Mouse (Mus musculus) CD4-positive helper T cell, adult 2 months (primary cell): ENCODE data around the gene Stard7.
A peak's percentile ranks its signal among the peaks of the same experiment; 100 is the strongest.

Experiments used
- DNase-seq: peaks from one replicate; pipeline ENCODE4 v3.0.0-alpha.2; 2012; ENCODE audit warnings: low read depth, missing footprints, low spot score

Gene Stard7

GRCm38 (mm10) chr2:127319071-127319470, 49.1 kb downstream of the Stard7 start:
- DNase-seq: peak; percentile 82

- peak; percentile 21 for DNase-seq
These were observed 52.8 kb downstream of the Stard7 start for GRCm38 (mm10) chr2:127322671-127323285.

GRCm38 (mm10) chr2:127323667-127324066, 53.6 kb downstream of the Stard7 start:
- peak; percentile 51 for DNase-seq

GRCm38 (mm10) chr2:127324456-127324855, 54.4 kb downstream of the Stard7 start:
- DNase-seq: peak; percentile 72

GRCm38 (mm10) chr2:127328090-127328851, 58.3 kb downstream of the Stard7 start:
- peak; percentile 48 for DNase-seq

GRCm38 (mm10) chr2:127332807-127333570, 63.0 kb downstream of the Stard7 start:
- DNase-seq: peak; percentile 82

- peak; percentile 86 for DNase-seq
These were observed 64.1 kb downstream of the Stard7 start for GRCm38 (mm10) chr2:127333945-127334603.

DNA sequence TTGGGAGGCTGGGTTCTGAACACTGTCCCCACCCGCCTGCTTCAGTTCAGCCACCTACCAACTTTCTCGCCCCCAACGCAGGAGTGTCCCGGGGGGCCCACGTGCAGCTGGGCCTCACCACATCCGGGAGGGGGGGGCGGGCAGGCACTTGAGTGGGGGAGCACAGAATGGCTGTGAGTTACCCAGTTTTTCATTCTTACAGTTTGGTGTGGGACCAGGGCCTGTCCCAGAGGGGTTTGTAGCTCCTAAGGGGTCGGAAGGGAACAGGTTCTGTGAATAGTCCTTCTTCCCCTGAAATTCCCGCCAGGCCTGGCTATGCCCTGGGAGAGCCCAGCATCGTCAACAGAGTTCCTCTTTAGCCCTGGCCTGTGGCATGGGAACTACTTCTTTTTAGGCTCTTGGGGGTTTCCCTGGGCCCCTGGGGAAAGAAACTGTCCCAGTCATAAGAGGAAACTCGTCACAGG, 65.1 kb downstream of the Stard7 start:
- peak; percentile 87 for DNase-seq

GRCm38 (mm10) chr2:127335767-127336496, 65.9 kb downstream of the Stard7 start, which contains the start of gene Dusp2:
Dusp2 (plus strand) TSS chr2:127336159.
- DNase-seq: peak; percentile 96

DNA sequence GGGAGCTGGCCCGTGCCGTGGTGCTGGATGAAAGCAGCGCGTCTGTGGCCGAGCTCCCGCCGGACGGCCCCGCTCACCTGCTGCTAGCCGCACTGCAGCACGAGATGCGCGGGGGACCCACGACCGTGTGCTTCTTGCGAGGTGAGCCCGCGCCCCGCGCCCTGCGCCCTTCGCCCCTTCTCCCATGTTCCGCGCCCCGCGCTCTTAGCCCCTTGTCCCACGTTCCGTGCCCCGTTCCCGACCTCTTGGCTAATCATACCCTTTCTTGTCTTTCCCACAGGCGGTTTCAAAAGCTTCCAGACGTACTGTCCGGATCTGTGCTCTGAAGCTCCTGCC, 66.4 kb downstream of the Stard7 start:
- DNase-seq: no peak

DNA sequence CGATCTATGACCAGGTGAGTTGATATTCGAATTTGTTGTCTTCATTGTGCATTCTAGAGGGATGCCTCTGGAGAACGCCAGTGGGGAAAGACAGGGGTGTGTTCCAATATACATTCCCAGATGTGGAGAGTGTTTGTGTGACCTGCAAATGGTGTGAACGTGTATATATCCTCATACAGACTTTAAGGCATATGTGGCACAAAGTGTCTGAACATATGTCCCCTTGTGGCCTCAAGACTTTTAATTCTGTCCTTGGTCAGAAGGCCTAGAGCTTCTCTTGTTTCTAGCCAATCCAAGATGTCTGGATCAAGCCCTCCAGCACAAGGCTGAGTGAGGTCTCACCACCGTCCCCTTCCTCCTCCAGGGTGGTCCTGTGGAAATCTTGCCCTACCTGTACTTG, 66.9 kb downstream of the Stard7 start:
- peak; percentile 36 for DNase-seq

- DNase-seq: peak; percentile 64
These were observed 67.5 kb downstream of the Stard7 start for GRCm38 (mm10) chr2:127337531-127337930.

- DNase-seq: peak; percentile 70
These were observed 68.0 kb downstream of the Stard7 start for GRCm38 (mm10) chr2:127338012-127338411.

- DNase-seq: peak; percentile 51
These were observed 68.4 kb downstream of the Stard7 start, which contains the start of gene Astl for GRCm38 (mm10) chr2:127338416-127338815. Astl (plus strand) TSS chr2:127338639.

GRCm38 (mm10) chr2:127338833-127339232, 68.8 kb downstream of the Stard7 start:
- DNase-seq: peak; percentile 86

DNA sequence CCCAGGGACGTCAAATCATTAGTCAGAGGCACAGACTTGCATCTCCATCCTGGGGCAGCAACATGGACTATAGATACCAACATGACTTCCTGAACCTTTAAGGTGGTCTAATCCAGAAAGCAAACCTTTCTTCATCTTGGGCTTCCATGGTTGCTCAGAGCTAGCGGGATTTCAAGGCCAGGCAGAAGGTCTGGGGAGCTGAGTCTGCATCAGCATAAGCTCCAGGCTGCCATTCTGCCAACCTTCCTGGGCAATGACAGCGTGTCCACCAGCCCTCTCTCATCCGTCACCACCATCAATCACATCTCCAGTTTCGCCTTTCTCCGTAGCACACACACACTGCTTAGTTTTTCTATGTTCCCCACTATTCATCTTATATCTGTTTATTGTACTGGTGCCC, 69.2 kb downstream of the Stard7 start:
- no peak for DNase-seq

- DNase-seq: peak; percentile 75
These were observed 71.1 kb downstream of the Stard7 start for GRCm38 (mm10) chr2:127341159-127341558.

DNA sequence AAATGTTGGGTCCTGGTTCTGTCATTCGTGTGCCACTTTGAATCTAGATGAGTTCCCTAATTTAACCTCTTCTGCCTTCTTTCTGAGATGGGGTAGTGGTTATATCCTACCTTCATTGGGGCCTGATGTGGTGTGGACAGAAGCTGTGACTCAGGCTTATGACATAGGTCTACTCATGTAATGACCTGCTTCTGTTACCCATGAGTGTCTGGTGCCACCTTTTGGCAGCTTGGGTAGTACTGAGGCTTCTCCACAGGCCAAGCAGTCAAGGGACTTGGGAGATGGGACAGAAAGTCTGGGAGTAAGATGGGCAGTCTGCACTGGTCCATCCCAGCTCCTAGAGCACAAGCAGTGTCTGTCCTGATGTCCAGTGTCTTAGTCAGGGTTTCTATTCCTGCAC, 76.3 kb downstream of the Stard7 start:
- peak; percentile 44 for DNase-seq

DNA sequence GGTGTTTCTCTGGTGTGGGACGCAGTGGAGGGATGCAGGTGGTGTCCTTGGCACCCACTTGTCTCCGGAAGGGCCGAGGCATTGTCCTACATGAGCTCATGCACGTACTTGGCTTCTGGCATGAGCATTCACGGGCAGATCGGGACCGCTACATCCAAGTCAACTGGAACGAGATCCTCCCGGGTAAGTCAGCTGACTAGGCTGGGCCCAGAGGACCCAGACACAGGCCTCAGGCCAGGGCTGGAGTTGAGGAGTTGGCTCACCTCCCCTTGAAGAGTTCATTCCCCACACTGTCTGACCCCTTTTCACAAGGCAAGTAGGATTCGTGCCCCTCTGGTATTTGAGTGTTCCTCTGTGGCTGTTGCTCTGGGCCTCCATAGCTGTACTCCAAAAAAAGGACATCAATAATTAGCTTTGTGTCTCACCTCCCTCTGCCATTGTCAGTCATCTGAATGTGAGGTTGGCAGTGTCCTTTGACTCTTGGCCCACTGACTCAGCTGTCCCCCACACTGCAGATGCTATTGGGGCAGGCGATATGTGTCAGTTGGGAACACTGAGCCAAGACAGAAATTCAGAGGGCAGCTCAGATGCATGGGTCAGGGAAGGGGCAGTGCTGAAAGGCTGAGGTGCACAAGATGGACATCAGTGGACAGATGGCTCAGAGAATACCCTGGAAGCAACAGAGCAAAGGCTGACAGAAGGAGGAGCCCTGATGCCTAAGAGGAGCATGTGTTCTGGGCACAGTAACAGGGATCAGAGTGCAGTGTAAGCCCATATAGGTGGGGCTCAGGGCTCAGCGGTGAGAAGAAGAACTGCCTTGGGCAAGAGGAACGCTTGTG, 77.3 kb downstream of the Stard7 start:
- no peak for DNase-seq
